Mouse (Mus musculus) neural tube, postnatal 0 days (tissue): ENCODE data around the gene Olfr1339. TPM values are rescaled to one million over a fixed set of nuclear protein-coding genes. Genes with fewer than 3 reads are reported as not detected.

Source experiments
- polyA plus RNA-seq: library from polyadenylated mRNA; unstranded; fragments of >200 nt; fragmentation: Nextera tagmentation; extraction: Ambion mirVana; gene quantifications from 2 replicates; pipeline ENCODE4 v1.2.1, GENCODE M21; 2015

The Olfr1339 gene
- not detected in 2 replicates for polyA plus RNA-seq

GRCm38 (mm10) chr4:118731875-118732274 is at the start of gene Olfr1339:
Olfr1339 (plus strand) TSS chr4:118732175.

GRCm38 (mm10) chr4:118692412-118692973 is 39.5 kb upstream of the Olfr1339 start, which contains the start of gene Olfr1342:
Olfr1342 (minus strand) TSS chr4:118692756.

GRCm38 (mm10) chr4:118703223-118703622 is 28.8 kb upstream of the Olfr1339 start, which contains the start of gene Olfr1341:
Olfr1341 (plus strand) TSS chr4:118703523.

GRCm38 (mm10) chr4:118719838-118720237 is 12.1 kb upstream of the Olfr1339 start, which contains the start of gene Olfr1340:
Olfr1340 (plus strand) TSS chr4:118720138.

GRCm38 (mm10) chr4:118758637-118759036 is 26.7 kb downstream of the Olfr1339 start, which contains the start of gene Olfr1338:
Olfr1338 (minus strand) TSS chr4:118758737.

GRCm38 (mm10) chr4:118782486-118782885 is 50.5 kb downstream of the Olfr1339 start, which contains the start of gene Olfr1337:
Olfr1337 (minus strand) TSS chr4:118782586.

Other genes with a start within 250 kb of the Olfr1339 start
- 9.8 and 11.7 TPM in 2 replicates for gene Tie1, start 242.1 kb upstream of the Olfr1339 start, polyA plus RNA-seq
- gene 2610528J11Rik, start 205.2 kb upstream of the Olfr1339 start, polyA plus RNA-seq, result not detected in 2 replicates
- 0.47 and 1.1 TPM in 2 replicates for gene Tmem125, start 188.1 kb upstream of the Olfr1339 start, polyA plus RNA-seq
- 1.2 and 1.3 TPM in 2 replicates for gene Cfap57, start 111.4 kb upstream of the Olfr1339 start, polyA plus RNA-seq
- gene Ebna1bp2, start 111.4 kb upstream of the Olfr1339 start, polyA plus RNA-seq, result 80.3 and 86.1 TPM in 2 replicates
- gene Olfr62, start 73.2 kb upstream of the Olfr1339 start, polyA plus RNA-seq, result not detected in 2 replicates
- gene Olfr1342, start 39.4 kb upstream of the Olfr1339 start, polyA plus RNA-seq, result not detected in 2 replicates
- not detected in 2 replicates for gene Olfr1341, start 28.7 kb upstream of the Olfr1339 start, polyA plus RNA-seq
- not detected in 2 replicates for gene Olfr1340, start 12.0 kb upstream of the Olfr1339 start, polyA plus RNA-seq
- gene Olfr1338, start 26.6 kb downstream of the Olfr1339 start, polyA plus RNA-seq, result not detected in 2 replicates
- not detected in 2 replicates for gene Olfr1337, start 50.4 kb downstream of the Olfr1339 start, polyA plus RNA-seq
- gene Olfr1335, start 77.8 kb downstream of the Olfr1339 start, polyA plus RNA-seq, result not detected in 2 replicates
- gene Olfr1333, start 104.1 kb downstream of the Olfr1339 start, polyA plus RNA-seq, result not detected in 2 replicates
- gene Olfr1331, start 132.5 kb downstream of the Olfr1339 start, polyA plus RNA-seq, result not detected in 2 replicates
- gene Olfr1330, start 156.4 kb downstream of the Olfr1339 start, polyA plus RNA-seq, result not detected in 2 replicates
- gene Olfr1329, start 185.3 kb downstream of the Olfr1339 start, polyA plus RNA-seq, result not detected in 2 replicates
- gene Olfr1328, start 206.4 kb downstream of the Olfr1339 start, polyA plus RNA-seq, result not detected in 2 replicates
- 0.09 and 0.13 TPM in 2 replicates for gene Lao1, start 229.4 kb downstream of the Olfr1339 start, polyA plus RNA-seq